Mouse (Mus musculus): Measurements from ENCODE around the gene Haus2. TPM values are rescaled to one million over a fixed set of nuclear protein-coding genes. Genes with fewer than 3 reads are reported as not detected.
"Not testable (repeated sequence)": the region's sequence is repeated elsewhere in the genome, so short reads cannot be mapped to it uniquely, and the experiment has no call there.

Haus2 gene
- polyA plus RNA-seq, 1 experiment from 2014 or later = 24.6 TPM

DNA sequence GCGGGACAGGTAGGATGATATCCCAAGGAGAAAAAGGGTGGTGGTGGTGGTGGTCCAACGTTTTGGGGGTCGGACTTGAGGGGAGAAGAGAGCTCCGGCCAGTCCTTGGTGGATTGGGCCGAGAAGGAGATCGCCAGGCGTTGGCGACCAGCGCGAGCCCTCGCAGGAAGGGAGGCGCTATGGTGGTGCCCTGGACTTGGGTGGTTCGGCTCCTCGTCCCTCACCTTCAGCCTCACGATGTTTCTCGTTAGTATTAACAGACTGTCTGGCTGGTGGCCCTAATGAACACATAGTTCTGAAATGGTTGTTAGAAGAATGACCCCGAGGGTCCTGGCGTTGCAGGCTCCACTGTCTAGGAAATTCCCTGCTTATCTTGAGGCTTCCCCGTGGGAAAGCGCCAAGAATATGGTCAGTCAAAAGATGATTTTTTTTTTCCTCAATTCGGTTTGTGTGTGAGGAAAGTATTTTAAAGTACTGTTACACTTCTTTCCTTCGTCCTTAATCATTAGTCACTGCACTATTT is 41.3 kb upstream of the Haus2 start:
- H3K4me3 ChIP-seq (ENCODE audit: low read depth, low read length) = peak overlapping the region; percentile 75
- peak overlapping the region; percentile 80 for H3K27ac ChIP-seq (ENCODE audit: low read length)
- ATAC-seq (ENCODE audit: insufficient number of reproducible peaks, insufficient read depth, low FRiP score, low read depth) = peak; percentile 46
- H3K27me3 ChIP-seq (ENCODE audit: control insufficient read depth, insufficient read depth, low read length) = no peaks in the 10 kb centered on the region
- peaks cover 6% of the 10 kb centered on the region; the same call in 1 of the 2 replicates for H3K36me3 ChIP-seq (ENCODE audit: control insufficient read depth, insufficient read depth, low read length)
- H3K9ac ChIP-seq (replicated peaks; ENCODE audit: low read depth, low read length) = peak overlapping the region; percentile 47
- no peaks in the 10 kb centered on the region for H3K9me3 ChIP-seq (ENCODE audit: control insufficient read depth, low read depth, low read length)
- H3K4me2 ChIP-seq (replicated peaks; ENCODE audit: low read depth, low read length) = peak overlapping the region; percentile 57
- H3K4me1 ChIP-seq (ENCODE audit: control insufficient read depth, insufficient read depth, low read length) = peaks cover 9% of the 10 kb centered on the region; the same call in 1 of the 2 replicates
- under 1% methylated on average over 22 of the region's 22 CpGs for WGBS

GRCm38 (mm10) chr2:120571081-120571480 is 38.1 kb upstream of the Haus2 start:
- 97% methylated on average over 3 of the region's 3 CpGs for WGBS
- H3K9ac ChIP-seq (replicated peaks; ENCODE audit: low read depth, low read length) = no peak overlapping the region
- H3K4me3 ChIP-seq (ENCODE audit: low read depth, low read length) = no peak overlapping the region
- no peaks in the 10 kb centered on the region for H3K9me3 ChIP-seq (ENCODE audit: control insufficient read depth, low read depth, low read length)
- 0 out of 2 replicates have a peak, but pooled peaks cover 8% of the 10 kb centered on the region for H3K4me1 ChIP-seq (ENCODE audit: control insufficient read depth, insufficient read depth, low read length)
- no peak overlapping the region for H3K4me2 ChIP-seq (replicated peaks; ENCODE audit: low read depth, low read length)
- peaks cover 6% of the 10 kb centered on the region; the same call in 1 of the 2 replicates for H3K36me3 ChIP-seq (ENCODE audit: control insufficient read depth, insufficient read depth, low read length)
- no peak for ATAC-seq (ENCODE audit: insufficient number of reproducible peaks, insufficient read depth, low FRiP score, low read depth)
- H3K27me3 ChIP-seq (ENCODE audit: control insufficient read depth, insufficient read depth, low read length) = no peaks in the 10 kb centered on the region
- H3K27ac ChIP-seq (ENCODE audit: low read length) = no peak overlapping the region

DNA sequence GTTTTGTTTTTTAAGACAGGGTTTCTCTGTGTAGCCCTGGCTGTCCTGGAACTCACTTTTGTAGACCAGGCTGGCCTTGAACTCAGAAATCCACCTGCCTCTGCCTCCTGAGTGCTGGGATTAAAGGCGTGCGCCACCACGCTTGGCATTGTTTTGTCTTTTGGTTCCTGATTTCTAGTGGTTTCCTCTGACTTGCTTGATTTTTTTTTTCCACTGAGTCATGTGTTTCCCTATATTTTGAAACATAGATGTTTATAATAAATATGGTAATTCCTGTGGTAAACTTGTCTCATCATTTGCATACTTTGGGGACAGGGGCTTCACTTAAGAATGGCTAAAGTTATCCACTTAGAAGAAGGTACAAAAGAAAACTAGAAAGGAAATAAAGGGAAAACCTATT is 37.0 kb upstream of the Haus2 start:
- H3K36me3 ChIP-seq (ENCODE audit: control insufficient read depth, insufficient read depth, low read length); H3K9me3 ChIP-seq (ENCODE audit: control insufficient read depth, low read depth, low read length); H3K27me3 ChIP-seq (ENCODE audit: control insufficient read depth, insufficient read depth, low read length); H3K4me3 ChIP-seq (ENCODE audit: low read depth, low read length); H3K27ac ChIP-seq (ENCODE audit: low read length); ATAC-seq (ENCODE audit: insufficient number of reproducible peaks, insufficient read depth, low FRiP score, low read depth); H3K4me1 ChIP-seq (ENCODE audit: control insufficient read depth, insufficient read depth, low read length); H3K9ac ChIP-seq (replicated peaks; ENCODE audit: low read depth, low read length); H3K4me2 ChIP-seq (replicated peaks; ENCODE audit: low read depth, low read length): not testable (repeated sequence)
- WGBS = 94% methylated on average over 3 of the region's 3 CpGs

GRCm38 (mm10) chr2:120575121-120575520 is 34.1 kb upstream of the Haus2 start:
- H3K27ac ChIP-seq (ENCODE audit: low read length) = no peak overlapping the region
- no peak overlapping the region for H3K4me2 ChIP-seq (replicated peaks; ENCODE audit: low read depth, low read length)
- ATAC-seq (ENCODE audit: insufficient number of reproducible peaks, insufficient read depth, low FRiP score, low read depth) = no peak
- no peaks in the 10 kb centered on the region for H3K9me3 ChIP-seq (ENCODE audit: control insufficient read depth, low read depth, low read length)
- H3K36me3 ChIP-seq (ENCODE audit: control insufficient read depth, insufficient read depth, low read length) = peaks cover 6% of the 10 kb centered on the region; the same call in 1 of the 2 replicates
- no peak overlapping the region for H3K4me3 ChIP-seq (ENCODE audit: low read depth, low read length)
- no peak overlapping the region for H3K9ac ChIP-seq (replicated peaks; ENCODE audit: low read depth, low read length)
- H3K4me1 ChIP-seq (ENCODE audit: control insufficient read depth, insufficient read depth, low read length) = no peaks in the 10 kb centered on the region
- WGBS = 82% methylated on average over 3 of the region's 3 CpGs
- H3K27me3 ChIP-seq (ENCODE audit: control insufficient read depth, insufficient read depth, low read length) = no peaks in the 10 kb centered on the region

DNA sequence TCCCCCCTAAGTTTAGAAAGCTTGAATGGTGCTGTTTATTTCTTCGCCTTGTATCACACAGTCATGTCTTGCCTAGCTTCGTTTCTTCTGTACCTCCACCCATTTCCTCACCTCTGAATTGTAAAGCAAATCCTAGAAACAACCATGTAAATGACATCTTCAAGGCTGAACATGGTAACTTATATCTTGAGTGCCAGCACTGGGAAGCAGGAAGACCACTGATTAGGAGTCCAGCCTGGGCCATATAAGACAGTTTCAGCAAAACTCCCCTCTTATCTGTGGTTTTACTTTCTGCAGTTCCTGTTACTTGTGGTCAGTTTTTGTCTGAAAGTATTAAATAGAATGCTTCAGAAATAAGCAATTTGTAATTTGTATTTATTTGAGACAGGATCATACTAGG is 33.2 kb upstream of the Haus2 start:
- no peak overlapping the region for H3K9ac ChIP-seq (replicated peaks; ENCODE audit: low read depth, low read length)
- H3K36me3 ChIP-seq (ENCODE audit: control insufficient read depth, insufficient read depth, low read length) = peaks cover 6% of the 10 kb centered on the region; the same call in 1 of the 2 replicates
- no peak overlapping the region for H3K4me2 ChIP-seq (replicated peaks; ENCODE audit: low read depth, low read length)
- no peak for ATAC-seq (ENCODE audit: insufficient number of reproducible peaks, insufficient read depth, low FRiP score, low read depth)
- no peaks in the 10 kb centered on the region for H3K9me3 ChIP-seq (ENCODE audit: control insufficient read depth, low read depth, low read length)
- no peak overlapping the region for H3K4me3 ChIP-seq (ENCODE audit: low read depth, low read length)
- 90% methylated on average over 2 of the region's 2 CpGs for WGBS
- H3K27me3 ChIP-seq (ENCODE audit: control insufficient read depth, insufficient read depth, low read length) = no peaks in the 10 kb centered on the region
- no peak overlapping the region for H3K27ac ChIP-seq (ENCODE audit: low read length)
- H3K4me1 ChIP-seq (ENCODE audit: control insufficient read depth, insufficient read depth, low read length) = no peaks in the 10 kb centered on the region

DNA sequence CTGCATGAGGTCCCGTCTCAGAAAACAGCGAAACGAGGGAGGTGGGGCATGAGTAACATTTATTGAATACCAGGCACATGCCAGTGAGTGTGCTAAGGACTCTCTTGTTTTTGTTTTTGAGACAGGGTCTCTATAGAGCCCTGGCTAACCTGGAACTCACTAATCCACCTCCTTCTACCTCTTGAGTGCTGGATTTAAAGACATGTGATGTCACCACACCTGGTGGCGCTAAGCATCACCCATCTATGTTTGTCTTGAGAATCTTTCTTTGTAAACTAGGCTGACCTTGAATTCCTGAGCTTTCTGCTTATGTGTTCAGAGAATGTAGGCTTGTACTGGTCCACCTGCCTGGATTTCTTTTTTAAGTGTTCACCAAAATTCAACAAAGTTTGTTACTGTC is 31.4 kb upstream of the Haus2 start:
- H3K4me3 ChIP-seq (ENCODE audit: low read depth, low read length) = no peak overlapping the region
- 71% methylated on average over 4 of the region's 4 CpGs for WGBS
- H3K27ac ChIP-seq (ENCODE audit: low read length) = no peak overlapping the region
- no peaks in the 10 kb centered on the region for H3K27me3 ChIP-seq (ENCODE audit: control insufficient read depth, insufficient read depth, low read length)
- H3K9me3 ChIP-seq (ENCODE audit: control insufficient read depth, low read depth, low read length) = no peaks in the 10 kb centered on the region
- H3K4me2 ChIP-seq (replicated peaks; ENCODE audit: low read depth, low read length) = no peak overlapping the region
- no peak overlapping the region for H3K9ac ChIP-seq (replicated peaks; ENCODE audit: low read depth, low read length)
- ATAC-seq (ENCODE audit: insufficient number of reproducible peaks, insufficient read depth, low FRiP score, low read depth) = no peak
- no peaks in the 10 kb centered on the region for H3K4me1 ChIP-seq (ENCODE audit: control insufficient read depth, insufficient read depth, low read length)
- H3K36me3 ChIP-seq (ENCODE audit: control insufficient read depth, insufficient read depth, low read length) = no peaks in the 10 kb centered on the region

DNA sequence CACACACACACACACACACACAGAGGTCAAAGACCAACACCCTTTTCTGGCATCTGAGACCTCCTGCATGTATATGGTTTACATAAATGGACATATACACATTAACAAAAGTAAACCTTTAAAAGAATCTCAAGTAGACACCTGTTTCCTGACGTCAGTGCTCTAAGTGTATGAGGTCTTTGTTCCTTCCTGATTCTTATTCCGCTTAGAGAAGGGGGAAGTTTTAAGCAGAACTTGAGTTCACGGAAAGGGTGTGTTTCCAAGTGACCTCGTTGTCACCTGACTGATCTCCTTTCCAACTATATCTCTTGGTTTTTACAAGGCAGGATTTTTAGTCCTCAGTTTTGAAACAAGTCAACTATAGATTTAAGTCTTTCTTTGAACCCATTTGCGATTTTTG is 30.9 kb upstream of the Haus2 start:
- ATAC-seq (ENCODE audit: insufficient number of reproducible peaks, insufficient read depth, low FRiP score, low read depth) = no peak
- no peaks in the 10 kb centered on the region for H3K27me3 ChIP-seq (ENCODE audit: control insufficient read depth, insufficient read depth, low read length)
- H3K9ac ChIP-seq (replicated peaks; ENCODE audit: low read depth, low read length) = no peak overlapping the region
- H3K4me2 ChIP-seq (replicated peaks; ENCODE audit: low read depth, low read length) = no peak overlapping the region
- 52% methylated on average over 5 of the region's 5 CpGs for WGBS
- H3K9me3 ChIP-seq (ENCODE audit: control insufficient read depth, low read depth, low read length) = no peaks in the 10 kb centered on the region
- no peaks in the 10 kb centered on the region for H3K4me1 ChIP-seq (ENCODE audit: control insufficient read depth, insufficient read depth, low read length)
- no peaks in the 10 kb centered on the region for H3K36me3 ChIP-seq (ENCODE audit: control insufficient read depth, insufficient read depth, low read length)
- no peak overlapping the region for H3K27ac ChIP-seq (ENCODE audit: low read length)
- no peak overlapping the region for H3K4me3 ChIP-seq (ENCODE audit: low read depth, low read length)

DNA sequence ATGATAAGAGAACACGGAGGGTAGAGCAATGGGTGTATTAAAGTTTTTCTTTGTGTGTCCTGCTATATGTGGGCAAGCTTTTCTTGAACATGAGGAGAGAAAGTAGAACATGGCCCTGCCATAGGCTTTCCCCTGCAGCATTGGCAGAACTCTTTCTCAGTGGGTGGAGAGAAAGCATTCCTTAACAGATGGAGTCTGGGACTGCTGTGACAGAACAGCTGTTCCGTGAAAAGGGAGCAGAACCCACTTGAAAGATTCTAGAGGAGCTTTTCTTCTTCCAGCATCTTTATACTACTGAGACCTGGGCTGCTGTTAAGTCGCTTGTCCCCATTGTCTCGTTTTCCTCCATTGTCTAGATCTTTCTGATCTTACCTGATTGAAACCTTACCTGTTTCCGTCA is 19.4 kb upstream of the Haus2 start:
- Histone ChIP-seq H3K36me3 (ENCODE audit: control insufficient read depth, insufficient read depth, low read length) (peaks cover 13% of the 10 kb centered on the region; the same call in 1 of the 2 replicates), H3K27ac (ENCODE audit: low read length) (no peak overlapping the region), H3K4me3 (ENCODE audit: low read depth, low read length) (no peak overlapping the region), H3K9ac (replicated peaks; ENCODE audit: low read depth, low read length) (no peak overlapping the region), H3K4me1 (ENCODE audit: control insufficient read depth, insufficient read depth, low read length) (no peaks in the 10 kb centered on the region), H3K9me3 (ENCODE audit: control insufficient read depth, low read depth, low read length) (no peaks in the 10 kb centered on the region), H3K4me2 (replicated peaks; ENCODE audit: low read depth, low read length) (no peak overlapping the region), H3K27me3 (ENCODE audit: control insufficient read depth, insufficient read depth, low read length) (no peaks in the 10 kb centered on the region)
- ATAC-seq (ENCODE audit: insufficient number of reproducible peaks, insufficient read depth, low FRiP score, low read depth) = no peak
- 78% methylated on average over 5 of the region's 5 CpGs for WGBS

DNA sequence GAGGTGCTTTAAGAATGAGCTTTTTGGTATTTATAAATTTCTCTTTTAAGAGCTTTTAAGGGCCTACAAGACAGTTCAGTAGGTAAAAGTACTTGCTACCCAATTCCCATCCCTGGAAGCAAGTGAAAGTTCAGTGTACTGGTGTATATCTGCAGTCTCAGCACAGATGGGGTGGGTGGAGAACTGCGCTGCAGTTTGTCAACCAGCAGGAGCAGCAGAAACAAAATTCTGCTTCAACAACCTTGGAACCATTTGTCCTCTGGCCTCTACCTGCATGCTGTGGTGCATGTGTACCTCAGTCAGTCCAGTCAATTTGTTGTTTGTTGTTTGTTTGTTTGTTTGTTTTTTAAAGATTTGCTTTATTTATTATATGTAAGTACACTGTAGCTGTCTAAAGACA is 17.0 kb upstream of the Haus2 start:
- no peak overlapping the region for H3K9ac ChIP-seq (replicated peaks; ENCODE audit: low read depth, low read length)
- no peak overlapping the region for H3K27ac ChIP-seq (ENCODE audit: low read length)
- no peak overlapping the region for H3K4me3 ChIP-seq (ENCODE audit: low read depth, low read length)
- 91% methylated on average over 1 of the region's 1 CpGs for WGBS
- peaks cover 28% of the 10 kb centered on the region for H3K36me3 ChIP-seq (ENCODE audit: control insufficient read depth, insufficient read depth, low read length)
- no peaks in the 10 kb centered on the region for H3K9me3 ChIP-seq (ENCODE audit: control insufficient read depth, low read depth, low read length)
- no peak for ATAC-seq (ENCODE audit: insufficient number of reproducible peaks, insufficient read depth, low FRiP score, low read depth)
- no peak overlapping the region for H3K4me2 ChIP-seq (replicated peaks; ENCODE audit: low read depth, low read length)
- H3K27me3 ChIP-seq (ENCODE audit: control insufficient read depth, insufficient read depth, low read length) = no peaks in the 10 kb centered on the region
- no peaks in the 10 kb centered on the region for H3K4me1 ChIP-seq (ENCODE audit: control insufficient read depth, insufficient read depth, low read length)
